In the genomic region with DNA sequence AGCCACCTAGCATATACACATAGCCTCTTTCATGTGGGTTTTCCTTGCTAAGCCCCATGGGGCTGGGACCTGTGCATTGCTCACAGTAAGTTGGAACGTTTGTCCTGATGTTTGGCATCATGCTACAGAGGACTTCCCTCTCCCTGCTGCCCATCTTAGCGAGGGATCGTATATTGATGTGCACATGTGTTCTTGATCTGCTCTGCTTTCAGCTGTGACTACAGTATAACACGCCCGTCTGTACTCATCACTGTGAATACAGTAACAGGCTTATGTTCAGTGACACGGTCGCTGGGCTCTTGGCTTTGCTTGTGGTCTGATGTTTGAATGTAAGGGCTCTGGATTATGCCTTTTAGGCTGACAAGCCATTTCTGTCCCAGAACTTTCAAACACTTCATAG, we compare ENCODE assay signal across 20 mouse cellular contexts. TPM values are rescaled to one million over a fixed set of nuclear protein-coding genes. Genes with fewer than 3 reads are reported as not detected.
DNase-seq lines count a peak whose midpoint lies in the region; ATAC-seq and TF ChIP-seq lines count a peak whose summit lies in the region.
"Had no signal": no experiment of that assay in that cellular context is flagged by ENCODE, and none has a peak within 500 bp of the region (broad histone marks: within the 10 kb centered on the region; RNA-seq: fewer than 3 reads in every experiment).

No protein-coding gene starts in this region.

- no peak overlapping the region for H3K4me3 ChIP-seq in gastrocnemius, adult 2 months
- H3K4me3 ChIP-seq in midbrain, embryonic 11.5 days (ENCODE audit: low read depth, low read length), result no peak overlapping the region
- H3K4me3 ChIP-seq in midbrain, embryonic 16.5 days (ENCODE audit: low read depth, low read length), result no peak overlapping the region
- H3K4me3 ChIP-seq in embryonic facial prominence, embryonic 15.5 days (replicated peaks), result no peak overlapping the region
- H3K4me3 ChIP-seq in hindbrain, embryonic 16.5 days (ENCODE audit: low read length), result no peak overlapping the region
- H3K4me3 ChIP-seq: embryonic facial prominence, embryonic 12.5 days; forebrain, embryonic 13.5 days; forebrain, embryonic 15.5 days had no signal

- H3K4me1 ChIP-seq in midbrain, embryonic 11.5 days (ENCODE audit: control insufficient read depth, insufficient read depth, low read length), result no peaks in the 10 kb centered on the region
- H3K4me1 ChIP-seq in midbrain, embryonic 16.5 days (ENCODE audit: control insufficient read depth, insufficient read depth, low read length), result no peaks in the 10 kb centered on the region; the same call in 1 of the 2 replicates
- H3K4me1 ChIP-seq in embryonic facial prominence, embryonic 15.5 days, result peaks cover 21% of the 10 kb centered on the region; the same call in 1 of the 2 replicates
- no peaks in the 10 kb centered on the region for H3K4me1 ChIP-seq in hindbrain, embryonic 16.5 days (ENCODE audit: control insufficient read depth, insufficient read depth, low read depth, low read length)
- H3K4me1 ChIP-seq: forebrain, embryonic 15.5 days had no signal

- intact Hi-C loops in gastrocnemius, adult 2 months (cut with DNase I), result no loop called here
- intact Hi-C loops in gastrocnemius, postnatal 14 days (cut with DNase I; ENCODE audit: low total_unique reads), result no loop called here

- no peaks in the 10 kb centered on the region for H3K27me3 ChIP-seq in midbrain, embryonic 11.5 days (ENCODE audit: control insufficient read depth, insufficient read depth, low read length)
- no peaks in the 10 kb centered on the region for H3K27me3 ChIP-seq in midbrain, embryonic 16.5 days (ENCODE audit: control insufficient read depth, insufficient read depth, low read depth, low read length)
- no peaks in the 10 kb centered on the region for H3K27me3 ChIP-seq in embryonic facial prominence, embryonic 15.5 days
- H3K27me3 ChIP-seq in hindbrain, embryonic 16.5 days (replicated peaks; ENCODE audit: control insufficient read depth, insufficient read depth, low read length), result no peaks in the 10 kb centered on the region; the same call in 1 of the 2 replicates
- H3K27me3 ChIP-seq: embryonic facial prominence, embryonic 12.5 days; forebrain, embryonic 13.5 days; forebrain, embryonic 15.5 days had no signal

- H3K36me3 ChIP-seq in midbrain, embryonic 11.5 days (ENCODE audit: control insufficient read depth, insufficient read depth, low read length), result no peaks in the 10 kb centered on the region
- no peaks in the 10 kb centered on the region for H3K36me3 ChIP-seq in midbrain, embryonic 16.5 days (ENCODE audit: control insufficient read depth, insufficient read depth, low read length)
- H3K36me3 ChIP-seq in embryonic facial prominence, embryonic 15.5 days, result 0 out of 2 replicates have a peak, but pooled peaks cover 8% of the 10 kb centered on the region
- H3K36me3 ChIP-seq in hindbrain, embryonic 16.5 days (ENCODE audit: control insufficient read depth, insufficient read depth, low read length), result no peaks in the 10 kb centered on the region
- H3K36me3 ChIP-seq: embryonic facial prominence, embryonic 12.5 days; forebrain, embryonic 15.5 days had no signal

- TF ChIP-seq CTCF in gastrocnemius, adult 2 months (IDR thresholded peaks at IDR 0.05), result no peak

- peak overlapping the region; percentile 89; the same call in 1 of the 2 replicates for H3K27ac ChIP-seq in gastrocnemius, adult 2 months
- H3K27ac ChIP-seq in midbrain, embryonic 11.5 days (ENCODE audit: low read depth, low read length), result no peak overlapping the region
- H3K27ac ChIP-seq in midbrain, embryonic 16.5 days (ENCODE audit: low read length), result no peak overlapping the region
- H3K27ac ChIP-seq in embryonic facial prominence, embryonic 15.5 days (replicated peaks), result 0 out of 2 replicates have a peak overlapping the region, but pooled peaks have one; percentile 11
- no peak overlapping the region for H3K27ac ChIP-seq in hindbrain, embryonic 16.5 days (ENCODE audit: low read depth, low read length)
- H3K27ac ChIP-seq: embryonic facial prominence, embryonic 12.5 days; forebrain, embryonic 13.5 days; forebrain, embryonic 15.5 days had no signal

- H3K9me3 ChIP-seq in midbrain, embryonic 11.5 days (ENCODE audit: control insufficient read depth, low read length), result no peaks in the 10 kb centered on the region
- H3K9me3 ChIP-seq in midbrain, embryonic 16.5 days (replicated peaks; ENCODE audit: control insufficient read depth, low read length, poor library complexity, severe bottlenecking), result no peaks in the 10 kb centered on the region
- H3K9me3 ChIP-seq in embryonic facial prominence, embryonic 15.5 days (replicated peaks), result no peaks in the 10 kb centered on the region
- H3K9me3 ChIP-seq in hindbrain, embryonic 16.5 days (ENCODE audit: control insufficient read depth, low read length), result no peaks in the 10 kb centered on the region
- H3K9me3 ChIP-seq: embryonic facial prominence, embryonic 12.5 days; forebrain, embryonic 13.5 days; forebrain, embryonic 15.5 days had no signal

- DNase-seq in gastrocnemius, adult 2 months, result no peak
- DNase-seq in gastrocnemius, postnatal 14 days, result no peak
- peak; percentile 10 for DNase-seq in midbrain, embryonic 11.5 days (ENCODE audit: low spot score, missing footprints)
- DNase-seq: adrenal gland, adult 2 months; adrenal gland, postnatal 10 days; adrenal gland, postnatal 25 days; cerebellum, adult 11 months; cerebellum, adult 18-20 months; cerebellum, adult 8-10 months; cerebellum, adult 9-11 months; cerebellum, postnatal 14 days; cerebellum, postnatal 36 days; embryo, embryonic 11 days; forebrain, postnatal 0 days had no signal

- no peak overlapping the region for H3K9ac ChIP-seq in midbrain, embryonic 11.5 days (ENCODE audit: low read length)
- H3K9ac ChIP-seq in midbrain, embryonic 16.5 days (ENCODE audit: low read depth, low read length), result no peak overlapping the region
- no peak overlapping the region for H3K9ac ChIP-seq in embryonic facial prominence, embryonic 15.5 days
- no peak overlapping the region for H3K9ac ChIP-seq in hindbrain, embryonic 16.5 days (ENCODE audit: low read depth, low read length)
- H3K9ac ChIP-seq: embryonic facial prominence, embryonic 12.5 days; forebrain, embryonic 13.5 days; forebrain, embryonic 15.5 days; forebrain, postnatal 0 days had no signal

- no peak for ATAC-seq in midbrain, embryonic 11.5 days (ENCODE audit: low FRiP score)
- ATAC-seq in midbrain, embryonic 16.5 days, result no peak
- ATAC-seq in embryonic facial prominence, embryonic 15.5 days (ENCODE audit: insufficient number of reproducible peaks, low FRiP score, low TSS enrichment, low read depth), result no peak; the same call in 1 of the 2 replicates
- no peak for ATAC-seq in hindbrain, embryonic 16.5 days
- ATAC-seq: forebrain, embryonic 13.5 days; forebrain, embryonic 15.5 days; forebrain, postnatal 0 days had no signal

- no peak overlapping the region for H3K4me2 ChIP-seq in midbrain, embryonic 11.5 days
- no peak overlapping the region for H3K4me2 ChIP-seq in midbrain, embryonic 16.5 days (ENCODE audit: low read length)
- H3K4me2 ChIP-seq in embryonic facial prominence, embryonic 15.5 days (replicated peaks), result no peak overlapping the region
- no peak overlapping the region for H3K4me2 ChIP-seq in hindbrain, embryonic 16.5 days (ENCODE audit: low read length)
- H3K4me2 ChIP-seq: embryonic facial prominence, embryonic 12.5 days; forebrain, embryonic 13.5 days; forebrain, embryonic 15.5 days had no signal

- WGBS in midbrain, embryonic 11.5 days, result 93% methylated on average over 7 of the region's 7 CpGs
- 92% methylated on average over 7 of the region's 7 CpGs for WGBS in midbrain, embryonic 16.5 days
- 54% methylated on average over 7 of the region's 7 CpGs for WGBS in embryonic facial prominence, embryonic 15.5 days
- 93% methylated on average over 7 of the region's 7 CpGs for WGBS in hindbrain, embryonic 16.5 days

RNA-seq across cellular contexts. Expression of a gene that starts 20.3 kb away (rescaled TPM):
- total RNA-seq in gastrocnemius, adult 2 months (2021), result 100 to 1,000 TPM; 338 to 407 TPM
- total RNA-seq in gastrocnemius, postnatal 14 days (2021), result 100 to 1,000 TPM; 270 to 292 TPM
- polyA plus RNA-seq in midbrain, embryonic 11.5 days (2014; fragmentation: Nextera tagmentation; extraction: Ambion mirVana), result 7.5 and 8.3 TPM in 2 replicates
- polyA plus RNA-seq in midbrain, embryonic 16.5 days (2015; fragmentation: Nextera tagmentation; extraction: Ambion mirVana), result 4.4 and 5.1 TPM in 2 replicates
- 21.0 and 23.9 TPM in 2 replicates for polyA plus RNA-seq in embryonic facial prominence, embryonic 15.5 days (2015; fragmentation: Nextera tagmentation; extraction: Ambion mirVana)
- polyA plus RNA-seq in hindbrain, embryonic 16.5 days (2015; fragmentation: Nextera tagmentation; extraction: Ambion mirVana), result 3.3 and 4.4 TPM in 2 replicates

Comparison
In these comparisons a context has a peak if more than half of its experiments do, and no peak if none do; other contexts are left out.
1. H3K27ac ChIP-seq: peak in gastrocnemius, adult 2 months (single experiment) and embryonic facial prominence, embryonic 15.5 days (single experiment); none in midbrain, embryonic 11.5 days (single experiment), midbrain, embryonic 16.5 days (single experiment) and hindbrain, embryonic 16.5 days (single experiment).